35 mouse cellular contexts compared by ENCODE assay signal in the genomic region with DNA sequence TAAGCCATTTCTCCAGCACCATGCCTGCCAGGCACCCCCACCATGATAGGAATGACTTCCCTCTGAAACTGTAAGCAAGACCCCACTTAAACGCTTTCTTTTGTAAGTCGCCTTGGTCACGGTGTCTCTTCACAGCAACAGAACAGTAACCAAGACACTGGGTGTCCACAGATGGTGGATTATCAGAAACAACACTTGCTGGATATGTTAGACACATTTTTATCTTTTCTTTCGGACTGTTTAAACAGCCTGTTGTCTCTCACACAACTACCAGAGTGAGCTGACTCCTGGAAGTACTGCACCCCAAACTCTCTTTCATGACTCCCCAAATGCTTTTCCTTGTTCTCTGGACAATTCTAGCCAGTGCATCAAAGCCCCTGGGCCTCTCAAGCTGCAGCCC.
"Had no signal": no experiment of that assay in that cellular context is flagged by ENCODE, and none has a peak within 500 bp of the region (broad histone marks: within the 10 kb centered on the region; RNA-seq: fewer than 3 reads in every experiment).

No protein-coding gene starts in this region.

- H3K4me1 ChIP-seq: heart, embryonic 15.5 days had no signal

- ATAC-seq: hindbrain, embryonic 16.5 days; hindbrain, postnatal 0 days; inflammation-experienced regulatory T-cells, adult 6 months; intestine, embryonic 15.5 days; intestine, embryonic 16.5 days; intestine, postnatal 0 days had no signal

- H3K4me2 ChIP-seq: heart, embryonic 11.5 days; heart, embryonic 12.5 days; heart, embryonic 13.5 days; heart, embryonic 15.5 days; hindbrain, embryonic 12.5 days; hindbrain, embryonic 13.5 days; hindbrain, embryonic 14.5 days; hindbrain, embryonic 15.5 days; intestine, embryonic 15.5 days; kidney, embryonic 15.5 days had no signal

- H3K27ac ChIP-seq: heart, embryonic 10.5 days; heart, embryonic 13.5 days; heart, embryonic 15.5 days; hindbrain, embryonic 10.5 days; hindbrain, embryonic 12.5 days; hindbrain, embryonic 13.5 days; hindbrain, embryonic 14.5 days; hindbrain, embryonic 15.5 days; hindbrain, postnatal 0 days; intestine, embryonic 15.5 days; kidney, embryonic 15.5 days; kidney, postnatal 0 days; layer of hippocampus, adult 2 months had no signal

- DNase-seq: heart, postnatal 10 days; heart, postnatal 14 days; heart, postnatal 36 days; heart, postnatal 4 days; kidney, adult 11 months; kidney, adult 18-20 months; kidney, adult 2 months; kidney, adult 8-10 months; kidney, adult 9 months; kidney, postnatal 10 days; kidney, postnatal 14 days; kidney, postnatal 25 days; kidney, postnatal 36 days; kidney, postnatal 4 days; layer of hippocampus, adult 9-11 months; layer of hippocampus, postnatal 36 days had no signal

- H3K9me3 ChIP-seq: heart, embryonic 10.5 days; heart, embryonic 12.5 days; heart, embryonic 13.5 days; heart, embryonic 15.5 days; hindbrain, embryonic 12.5 days; hindbrain, embryonic 13.5 days; hindbrain, embryonic 15.5 days; intestine, embryonic 15.5 days; kidney, embryonic 15.5 days had no signal

- H3K4me3 ChIP-seq: heart, embryonic 10.5 days; heart, embryonic 12.5 days; heart, embryonic 13.5 days; heart, embryonic 15.5 days; hindbrain, embryonic 10.5 days; hindbrain, embryonic 12.5 days; hindbrain, embryonic 13.5 days; hindbrain, embryonic 15.5 days; intestine, embryonic 15.5 days; kidney, embryonic 15.5 days; layer of hippocampus, adult 2 months had no signal

- H3K27me3 ChIP-seq: heart, embryonic 12.5 days; heart, embryonic 13.5 days; heart, embryonic 15.5 days; hindbrain, embryonic 12.5 days; hindbrain, embryonic 13.5 days; hindbrain, embryonic 15.5 days; intestine, embryonic 15.5 days; kidney, embryonic 15.5 days had no signal

- H3K9ac ChIP-seq: heart, embryonic 12.5 days; heart, embryonic 13.5 days; heart, embryonic 15.5 days; hindbrain, embryonic 12.5 days; hindbrain, embryonic 13.5 days; hindbrain, embryonic 14.5 days; hindbrain, embryonic 15.5 days; intestine, embryonic 15.5 days; kidney, embryonic 15.5 days had no signal
